10 mouse cellular contexts compared by ENCODE assay signal in genomic region chr10:80383431-80383830, GRCm38 (mm10). TPM values are rescaled to one million over a fixed set of nuclear protein-coding genes. Genes with fewer than 3 reads are reported as not detected.
DNase-seq lines count a peak whose midpoint lies in the region; ATAC-seq and TF ChIP-seq lines count a peak whose summit lies in the region.
"Had no signal": no experiment of that assay in that cellular context is flagged by ENCODE, and none has a peak within 500 bp of the region (broad histone marks: within the 10 kb centered on the region; RNA-seq: fewer than 3 reads in every experiment).

No protein-coding gene starts in this region.

- no peaks in the 10 kb centered on the region for H3K79me2 ChIP-seq in CH12.LX (replicated peaks; ENCODE audit: control insufficient read depth, extremely low read depth, insufficient read depth, poor library complexity, severe bottlenecking)

- no peak for TF ChIP-seq RAD21 in CH12.LX (IDR thresholded peaks at IDR 0.05; ENCODE audit: low read depth, low read length)

- no peaks in the 10 kb centered on the region for H3K27me3 ChIP-seq in CH12.LX (replicated peaks)
- no peaks in the 10 kb centered on the region for H3K27me3 ChIP-seq in forebrain, embryonic 14.5 days (replicated peaks; ENCODE audit: control insufficient read depth, insufficient read depth, low read length)

- in situ Hi-C loops in CH12.LX (cut with MboI; ENCODE audit: low pct_ligation_motif_present, low pct_unique_long_range_greater_than_20kb, low sequenced_read_pairs), result no loop called here

- H3K4me2 ChIP-seq in CH12.LX (ENCODE audit: insufficient read depth, low read depth, poor library complexity, severe bottlenecking), result no peak overlapping the region
- peak overlapping the region; percentile 98 for H3K4me2 ChIP-seq in forebrain, embryonic 14.5 days (ENCODE audit: low read length)

- no peak for ATAC-seq in forebrain, embryonic 14.5 days

- TF ChIP-seq CTCF in CH12.LX (conservative IDR thresholded peaks at IDR 0.05 in 1 of 2, IDR thresholded peaks at IDR 0.05 in 1 of 2; ENCODE audit: low read depth in 2 of 2, low read length in 2 of 2), result peak in 1 of 2 experiments; percentile 30; a peak in 2 of 4 replicates

- peak; percentile 57 for DNase-seq in cerebellum, adult 9-11 months
- no peak for DNase-seq in cerebellum, adult 9-10 months
- DNase-seq in CH12.LX (ENCODE audit: extremely low read depth), result no peak
- no peak for DNase-seq in forebrain, embryonic 14.5 days (ENCODE audit: low spot score)
- DNase-seq in lung, postnatal 10 days, result peak; percentile 55
- no peak for DNase-seq in layer of hippocampus, adult 11-12 months (ENCODE audit: low spot score)
- no peak for DNase-seq in left cerebral cortex, postnatal 10 days (ENCODE audit: extremely low spot score in 1 of 2, low spot score in 2 of 2)
- DNase-seq in ovary, postnatal 36 days (ENCODE audit: low spot score), result no peak
- DNase-seq: layer of hippocampus, postnatal 36 days had no signal

- H3K4me1 ChIP-seq in CH12.LX (ENCODE audit: control insufficient read depth in 1 of 2, insufficient read depth in 2 of 2), result peaks cover 30 to 44% of the 10 kb centered on the region in 2 experiments
- peaks cover 28% of the 10 kb centered on the region for H3K4me1 ChIP-seq in forebrain, embryonic 14.5 days (ENCODE audit: control insufficient read depth, insufficient read depth, low read length)

- intact Hi-C loops in left cerebral cortex, postnatal 10 days (cut with DNase I), result no loop called here

- H3K9me3 ChIP-seq in CH12.LX (replicated peaks; ENCODE audit: low read length), result no peaks in the 10 kb centered on the region
- H3K9me3 ChIP-seq in forebrain, embryonic 14.5 days (replicated peaks; ENCODE audit: control insufficient read depth, low read length), result no peaks in the 10 kb centered on the region

- no peak for TF ChIP-seq EP300 in CH12.LX (IDR thresholded peaks at IDR 0.05; ENCODE audit: low read length)

- dilution Hi-C loops in CH12.LX (cut with MboI; ENCODE audit: extremely low pct_ligation_motif_present, extremely low pct_unique_long_range_greater_than_20kb, low sequenced_read_pairs), result no loop called here

- 61% methylated on average over 4 of the region's 4 CpGs for WGBS in forebrain, embryonic 14.5 days

- TF ChIP-seq POLR2A in CH12.LX (IDR thresholded peaks at IDR 0.05; ENCODE audit: low read depth, low read length), result no peak

- H3K4me3 ChIP-seq in CH12.LX (replicated peaks in 1 of 3; ENCODE audit: low read depth in 2 of 3, low read length in 2 of 3, poor library complexity in 1 of 3), result no peak overlapping the region
- peak overlapping the region; percentile 97 for H3K4me3 ChIP-seq in forebrain, embryonic 14.5 days (ENCODE audit: low read depth, low read length)

- H3K9ac ChIP-seq in CH12.LX (ENCODE audit: insufficient read depth, low read depth), result no peak overlapping the region
- peak overlapping the region; percentile 99; the same call in 1 of the 2 replicates for H3K9ac ChIP-seq in forebrain, embryonic 14.5 days (ENCODE audit: low read length)

- no peak overlapping the region for H3K27ac ChIP-seq in CH12.LX (ENCODE audit: insufficient read depth, low read depth)
- no peak overlapping the region for H3K27ac ChIP-seq in forebrain, embryonic 14.5 days (ENCODE audit: low read depth, low read length)

- peaks cover 17 to 49% of the 10 kb centered on the region in 2 experiments for H3K36me3 ChIP-seq in CH12.LX (replicated peaks in 1 of 2; ENCODE audit: control insufficient read depth in 1 of 2, insufficient read depth in 1 of 2, low read length in 1 of 2)
- H3K36me3 ChIP-seq in forebrain, embryonic 14.5 days (ENCODE audit: control insufficient read depth, insufficient read depth, low read length), result peaks cover 63% of the 10 kb centered on the region

TF ChIP-seq in CH12.LX, 34 proteins besides CTCF, POLR2A, EP300 and RAD21:
- TF ChIP-seq ETS1 (conservative IDR thresholded peaks at IDR 0.05; ENCODE audit: low read depth, low read length) (no peak), MAFK (IDR thresholded peaks at IDR 0.05; ENCODE audit: insufficient replicate concordance, low read length) (0 out of 2 replicates have a peak, but pooled peaks have one; percentile 27)

RNA-seq across cellular contexts. Expression of gene Mex3d, which starts 4.0 kb away (rescaled TPM):
- 8.4 and 8.5 TPM in 2 replicates for total RNA-seq in CH12.LX (2012; rRNA removed)
- total RNA-seq in CH12.LX (2014; rRNA removed), result 4.9 and 6.6 TPM in 2 replicates
- polyA plus RNA-seq in CH12.LX (2012; ENCODE audit: insufficient read length, low read depth), result 4.7 and 5.9 TPM in 2 replicates
- polyA plus RNA-seq in forebrain, embryonic 14.5 days (2014; fragmentation: Nextera tagmentation; extraction: Ambion mirVana), result 16.9 and 17.8 TPM in 2 replicates
- total RNA-seq in left cerebral cortex, postnatal 10 days (2021), result 10 to 100 TPM; 31.1 to 35.4 TPM

RNA-seq across cellular contexts. Expression of gene Mbd3, which starts 15.9 kb away (rescaled TPM):
- total RNA-seq in CH12.LX (2012; rRNA removed) (61.9 and 67.0 TPM in 2 replicates), CH12.LX (2014; rRNA removed) (48.7 and 51.5 TPM in 2 replicates)
- polyA plus RNA-seq in CH12.LX (2012; ENCODE audit: insufficient read length, low read depth), result 131 and 133 TPM in 2 replicates
- polyA plus RNA-seq in forebrain, embryonic 14.5 days (2014; fragmentation: Nextera tagmentation; extraction: Ambion mirVana), result 216 and 221 TPM in 2 replicates
- total RNA-seq in left cerebral cortex, postnatal 10 days (2021), result 100 to 1,000 TPM; 121 to 124 TPM

RNA-seq across cellular contexts. Expression of gene Uqcr11, which starts 23.2 kb away (rescaled TPM):
- 466 and 529 TPM in 2 replicates for total RNA-seq in CH12.LX (2012; rRNA removed)
- total RNA-seq in CH12.LX (2014; rRNA removed), result 442 and 444 TPM in 2 replicates
- polyA plus RNA-seq in CH12.LX (2012; ENCODE audit: insufficient read length, low read depth), result 206 and 248 TPM in 2 replicates
- polyA plus RNA-seq in forebrain, embryonic 14.5 days (2014; fragmentation: Nextera tagmentation; extraction: Ambion mirVana), result 628 and 893 TPM in 2 replicates
- total RNA-seq in left cerebral cortex, postnatal 10 days (2021), result 100 to 1,000 TPM; 508 to 513 TPM

RNA-seq across cellular contexts. Expression of gene Plk5, which starts 27.2 kb away (rescaled TPM):
- total RNA-seq in CH12.LX (2012; rRNA removed) (not detected in 2 replicates), CH12.LX (2014; rRNA removed) (not detected in 2 replicates)
- not detected in 2 replicates for polyA plus RNA-seq in CH12.LX (2012; ENCODE audit: insufficient read length, low read depth)
- polyA plus RNA-seq in forebrain, embryonic 14.5 days (2014; fragmentation: Nextera tagmentation; extraction: Ambion mirVana), result 1.2 and 1.9 TPM in 2 replicates
- total RNA-seq in left cerebral cortex, postnatal 10 days (2021), result 1 to 10 TPM; 3.1 to 5.1 TPM
- total RNA-seq: neutrophil, adult 5-6 weeks had no signal

RNA-seq across cellular contexts. Expression of gene Adamtsl5, which starts 35.2 kb away (rescaled TPM):
- 0.38 and 0.55 TPM in 2 replicates for total RNA-seq in CH12.LX (2012; rRNA removed)
- 0.16 and 0.27 TPM in 2 replicates for total RNA-seq in CH12.LX (2014; rRNA removed)
- 0.07 and 0.16 TPM in 2 replicates for polyA plus RNA-seq in CH12.LX (2012; ENCODE audit: insufficient read length, low read depth)
- polyA plus RNA-seq in forebrain, embryonic 14.5 days (2014; fragmentation: Nextera tagmentation; extraction: Ambion mirVana), result 0.48 and 0.52 TPM in 2 replicates
- under 1 TPM; 0.66 to 0.85 TPM for total RNA-seq in left cerebral cortex, postnatal 10 days (2021)
- total RNA-seq: neutrophil, adult 5-6 weeks had no signal

Comparison
In these comparisons a context has a peak if more than half of its experiments do, and no peak if none do; other contexts are left out.
1. DNase-seq: peak in cerebellum, adult 9-11 months (single experiment) and lung, postnatal 10 days (single experiment); none in cerebellum, adult 9-10 months (single experiment), CH12.LX (single experiment), forebrain, embryonic 14.5 days (single experiment), layer of hippocampus, adult 11-12 months (single experiment), left cerebral cortex, postnatal 10 days (0 of 2) and ovary, postnatal 36 days (single experiment).